Mouse (Mus musculus): ENCODE data around the gene Dnmbp. TPM values are rescaled to one million over a fixed set of nuclear protein-coding genes. Genes with fewer than 3 reads are reported as not detected.
"Not testable (repeated sequence)": the region's sequence is repeated elsewhere in the genome, so short reads cannot be mapped to it uniquely, and the experiment has no call there.

The Dnmbp gene
- 10 to 100 TPM; 12.7 to 15.6 (median 14.8) TPM for total RNA-seq (2022)

GRCm38 (mm10) chr19:43939769-43940689, at the start of gene Dnmbp:
TSS of gene Dnmbp (minus strand) at chr19:43940191.
- peak; percentile 39 to 66 for DNase-seq (ENCODE audit: low spot score in 2 of 2)

- no peak for DNase-seq (ENCODE audit: low spot score in 2 of 2)
Observed at GRCm38 (mm10) chr19:43986069-43986794, 46.2 kb upstream of the Dnmbp start, which contains the start of gene Cpn1. TSS of gene Cpn1 (minus strand) at chr19:43986556.

- DNase-seq (ENCODE audit: low spot score in 2 of 2) = no peak
Observed at GRCm38 (mm10) chr19:43981992-43982391, 42.0 kb upstream of the Dnmbp start.

GRCm38 (mm10) chr19:43980711-43981110, 40.7 kb upstream of the Dnmbp start:
- no peak for DNase-seq (ENCODE audit: low spot score in 2 of 2)

- DNase-seq (ENCODE audit: low spot score in 2 of 2) = no peak
Observed at GRCm38 (mm10) chr19:43977799-43978198, 37.8 kb upstream of the Dnmbp start.

GRCm38 (mm10) chr19:43976661-43977060, 36.7 kb upstream of the Dnmbp start:
- no peak for DNase-seq (ENCODE audit: low spot score in 2 of 2)

- no peak for DNase-seq (ENCODE audit: low spot score in 2 of 2)
Observed at GRCm38 (mm10) chr19:43974221-43974620, 34.2 kb upstream of the Dnmbp start.

GRCm38 (mm10) chr19:43973711-43974110, 33.7 kb upstream of the Dnmbp start:
- DNase-seq (ENCODE audit: low spot score in 2 of 2) = no peak

GRCm38 (mm10) chr19:43972129-43972528, 32.1 kb upstream of the Dnmbp start:
- DNase-seq (ENCODE audit: low spot score in 2 of 2) = no peak

GRCm38 (mm10) chr19:43968436-43969026, 28.5 kb upstream of the Dnmbp start:
- no peak for DNase-seq (ENCODE audit: low spot score in 2 of 2)

GRCm38 (mm10) chr19:43966481-43966880, 26.5 kb upstream of the Dnmbp start:
- DNase-seq (ENCODE audit: low spot score in 2 of 2) = no peak

- DNase-seq (ENCODE audit: low spot score in 2 of 2) = no peak
Observed at GRCm38 (mm10) chr19:43965496-43966085, 25.6 kb upstream of the Dnmbp start.

GRCm38 (mm10) chr19:43962795-43963194, 22.8 kb upstream of the Dnmbp start:
- DNase-seq (ENCODE audit: low spot score in 2 of 2) = no peak

GRCm38 (mm10) chr19:43961185-43961584, 21.2 kb upstream of the Dnmbp start:
- DNase-seq (ENCODE audit: low spot score in 2 of 2) = no peak

- no peak for DNase-seq (ENCODE audit: low spot score in 2 of 2)
Observed at GRCm38 (mm10) chr19:43960014-43960413, 20.0 kb upstream of the Dnmbp start.

- no peak for DNase-seq (ENCODE audit: low spot score in 2 of 2)
Observed at GRCm38 (mm10) chr19:43959162-43959561, 19.2 kb upstream of the Dnmbp start.

- DNase-seq (ENCODE audit: low spot score in 2 of 2) = peak in 1 of 2 experiments; percentile 85
Observed at GRCm38 (mm10) chr19:43957881-43958280, 17.9 kb upstream of the Dnmbp start.

GRCm38 (mm10) chr19:43957402-43957801, 17.4 kb upstream of the Dnmbp start:
- no peak for DNase-seq (ENCODE audit: low spot score in 2 of 2)

GRCm38 (mm10) chr19:43955266-43955665, 15.3 kb upstream of the Dnmbp start:
- no peak for DNase-seq (ENCODE audit: low spot score in 2 of 2)

- DNase-seq (ENCODE audit: low spot score in 2 of 2) = no peak
Observed at GRCm38 (mm10) chr19:43954864-43955263, 14.9 kb upstream of the Dnmbp start.

- not testable (repeated sequence) for DNase-seq (ENCODE audit: low spot score in 2 of 2)
Observed at GRCm38 (mm10) chr19:43952936-43953335, 12.9 kb upstream of the Dnmbp start.
